ENCODE assay signal across 11 mouse cellular contexts in the genomic region with DNA sequence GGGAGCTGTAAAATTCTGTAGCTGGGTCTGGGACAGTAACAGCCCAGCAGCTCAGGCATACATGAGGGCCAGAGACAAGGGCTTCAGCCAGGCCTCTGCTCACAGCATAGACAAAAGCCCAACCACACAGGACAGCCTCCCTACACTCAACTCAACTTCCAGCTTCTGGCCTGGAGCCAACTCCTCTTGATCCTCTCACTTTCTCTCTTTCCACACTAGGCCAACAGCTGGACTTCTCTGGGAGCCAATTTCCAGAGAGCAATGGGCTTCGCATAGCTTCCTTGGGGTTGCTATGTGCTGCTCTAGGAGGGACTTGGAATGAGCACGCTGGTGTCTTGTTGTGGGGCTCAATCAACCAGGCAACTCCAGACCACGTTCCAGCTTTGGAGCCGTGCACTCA. TPM values are rescaled to one million over a fixed set of nuclear protein-coding genes. Genes with fewer than 3 reads are reported as not detected.
DNase-seq lines count a peak whose midpoint lies in the region; TF ChIP-seq lines count a peak whose summit lies in the region.
"Had no signal": no experiment of that assay in that cellular context is flagged by ENCODE, and none has a peak within 500 bp of the region (broad histone marks: within the 10 kb centered on the region; RNA-seq: fewer than 3 reads in every experiment).

No protein-coding gene starts in this region.

- H3K27ac ChIP-seq in heart, adult 2 months = no peak overlapping the region
- H3K27ac ChIP-seq: hindbrain, embryonic 10.5 days had no signal

- no peaks in the 10 kb centered on the region for H3K79me2 ChIP-seq in heart, adult 2 months (replicated peaks; ENCODE audit: control insufficient read depth, insufficient read depth, low read length)

- peaks cover 14% of the 10 kb centered on the region for H3K4me1 ChIP-seq in heart, adult 2 months (ENCODE audit: control insufficient read depth, insufficient read depth, low read length)

- H3K36me3 ChIP-seq in heart, adult 2 months (ENCODE audit: control insufficient read depth, insufficient read depth, low read length) = no peaks in the 10 kb centered on the region

- WGBS in heart, adult 2 months = 41% methylated on average over 4 of the region's 4 CpGs

- no peak for TF ChIP-seq EP300 in heart, adult 2 months (IDR thresholded peaks at IDR 0.05; ENCODE audit: insufficient read depth, low read depth, low read length)

- H3K27me3 ChIP-seq in heart, adult 2 months (ENCODE audit: control insufficient read depth, insufficient read depth, low read length) = no peaks in the 10 kb centered on the region
- H3K27me3 ChIP-seq: Patski had no signal

- no peak for TF ChIP-seq CTCF in heart, adult 2 months (IDR thresholded peaks at IDR 0.05)

- intact Hi-C loops in heart, adult 2 months (cut with DNase I) = no loop called here

- H3K9ac ChIP-seq in heart, adult 2 months (ENCODE audit: low read depth, low read length) = no peak overlapping the region

- H3K4me3 ChIP-seq in heart, adult 2 months = no peak overlapping the region
- H3K4me3 ChIP-seq: hindbrain, embryonic 10.5 days had no signal

- TF ChIP-seq POLR2A in heart, adult 2 months (IDR thresholded peaks at IDR 0.05; ENCODE audit: insufficient read depth, low read depth, low read length) = no peak

- DNase-seq in ovary, postnatal 14 days (ENCODE audit: low spot score) = peak; percentile 48
- no peak for DNase-seq in ovary, postnatal 10 days (ENCODE audit: low spot score)
- peak; percentile 60 to 71 for DNase-seq in heart, adult 2 months
- DNase-seq in kidney, adult 8-10 months = peak; percentile 14 to 34
- DNase-seq in skeletal muscle tissue, adult 2 months (ENCODE audit: low read depth, low spot score) = peak; percentile 79
- DNase-seq in frontal cortex, postnatal 25 days (ENCODE audit: low spot score in 2 of 2) = no peak
- no peak for DNase-seq in thymus, postnatal 10 days (ENCODE audit: low spot score in 2 of 2)
- DNase-seq in spleen, adult 12 weeks (ENCODE audit: low spot score) = no peak
- DNase-seq: cerebellum, adult 11-12 months had no signal

RNA-seq across cellular contexts. Expression of gene Emilin2, which starts 28.5 kb away (rescaled TPM):
- total RNA-seq in heart, adult 2 months (2021) = 10 to 100 TPM; 43.3 to 43.5 TPM
- 37.2 and 39.3 TPM in 2 replicates for polyA plus RNA-seq in heart, adult 2 months (2012; rRNA removed)

Comparison
In these comparisons a context has a peak if more than half of its experiments do, and no peak if none do; other contexts are left out.
1. DNase-seq: peak in ovary, postnatal 14 days (single experiment), heart, adult 2 months (2 of 2), kidney, adult 8-10 months (2 of 2) and skeletal muscle tissue, adult 2 months (single experiment); none in ovary, postnatal 10 days (single experiment), frontal cortex, postnatal 25 days (0 of 2), thymus, postnatal 10 days (0 of 2) and spleen, adult 12 weeks (single experiment).